Mouse (Mus musculus) lung, embryonic 16.5 days (tissue): ENCODE data around the gene Acad11. TPM values are rescaled to one million over a fixed set of nuclear protein-coding genes. Genes with fewer than 3 reads are reported as not detected.

Experiments used
- ATAC-seq: fragments of 200-750 bp; cut with Nextera tagmentation; 2 replicates; pipeline ENCODE4 v1.8.0; 2017; ENCODE audit warnings: low read depth, mild to moderate bottlenecking, moderate library complexity
- H3K27ac ChIP-seq: fragments of 300-500 bp; sonication (generic); 2 replicates; pipeline ENCODE4 v1.5.1; 2014; ENCODE audit warnings: mild to moderate bottlenecking, control low read depth, low read length
- H3K27me3 ChIP-seq: fragments of 300-500 bp; sonication (generic); 2 replicates; pipeline ENCODE4 v1.6.1; 2014; ENCODE audit warnings: low read depth, low read length, mixed read lengths; ENCODE audit not compliant: control insufficient read depth, insufficient read depth
- H3K36me3 ChIP-seq: fragments of 300-500 bp; sonication (generic); 2 replicates; pipeline ENCODE4 v1.6.1; 2014; ENCODE audit warnings: low read length; ENCODE audit not compliant: control insufficient read depth, insufficient read depth
- H3K4me1 ChIP-seq: fragments of 300-500 bp; sonication (generic); replicated peaks from 2 replicates; pipeline ENCODE4 v1.6.1; 2014; ENCODE audit warnings: low read length, mixed read lengths; ENCODE audit not compliant: control insufficient read depth, insufficient read depth
- H3K4me2 ChIP-seq: fragments of 300-500 bp; sonication (generic); 2 replicates; pipeline ENCODE4 v1.6.1; 2014; ENCODE audit warnings: low read depth, low read length, control low read depth
- H3K4me3 ChIP-seq: fragments of 300-500 bp; sonication (generic); 2 replicates; pipeline ENCODE4 v1.5.1; 2014; ENCODE audit warnings: mild to moderate bottlenecking, low read length, control low read depth
- H3K9ac ChIP-seq: fragments of 300-500 bp; sonication (generic); 2 replicates; pipeline ENCODE4 v1.6.1; 2014; ENCODE audit warnings: low read length, control low read depth
- H3K9me3 ChIP-seq: fragments of 300-500 bp; sonication (generic); 2 replicates; pipeline ENCODE4 v1.6.1; 2016; ENCODE audit warnings: low read length; ENCODE audit not compliant: control insufficient read depth
- WGBS: fragments of 180-500 bp; shearing (Covaris S2); extraction: QIAGEN DNeasy Blood & Tissue Kit; methylation state at CpG from one replicate; pipeline ENCODE4 v1.1.7; 2014; 5-methylcytosine and 5-hydroxymethylcytosine counted together
- polyA plus RNA-seq: library from polyadenylated mRNA; unstranded; fragments of >200 nt; fragmentation: Nextera tagmentation; extraction: Ambion mirVana; gene quantifications from 2 replicates; pipeline ENCODE4 v1.2.1, GENCODE M21; 2015

Gene Acad11
- polyA plus RNA-seq, 1 experiment from 2014 or later = 12.6 TPM

DNA sequence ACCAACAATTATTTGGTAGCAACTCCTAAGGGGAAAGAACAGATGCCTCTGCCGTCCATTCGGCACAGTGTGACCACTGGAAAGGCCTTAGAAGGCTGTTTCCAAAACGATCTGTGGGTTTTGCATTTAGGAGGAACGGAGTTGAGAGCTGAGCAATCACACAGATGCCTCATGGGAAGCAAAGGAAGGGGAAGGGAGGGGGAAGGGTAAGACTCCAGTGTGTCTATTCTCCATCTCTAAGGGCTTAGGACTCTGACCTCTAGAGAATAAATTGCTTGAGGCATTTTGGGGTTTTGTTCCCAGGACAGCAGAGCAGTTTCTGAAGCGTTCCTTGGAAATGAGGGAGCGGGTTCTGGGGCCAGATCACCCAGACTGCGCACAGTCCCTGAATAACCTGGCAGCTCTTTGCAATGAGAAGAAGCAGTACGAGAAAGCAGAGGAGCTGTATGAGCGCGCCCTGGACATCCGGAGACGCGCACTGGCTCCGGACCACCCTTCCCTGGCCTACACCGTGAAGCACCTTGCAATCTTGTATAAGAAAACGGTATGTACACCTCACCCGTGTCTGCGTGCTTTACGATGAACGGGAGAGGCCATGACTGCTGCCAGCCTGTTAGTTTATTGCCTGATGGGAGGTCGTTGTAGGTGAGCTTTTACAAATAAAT lies 24.0 kb upstream of the Acad11 start:
- H3K36me3 ChIP-seq = peaks cover 7% of the 10 kb centered on the region; the same call in 1 of the 2 replicates
- 90% methylated on average over 21 of the region's 21 CpGs for WGBS
- H3K4me2 ChIP-seq = no peak overlapping the region
- H3K4me1 ChIP-seq = no peaks in the 10 kb centered on the region
- H3K27me3 ChIP-seq = no peaks in the 10 kb centered on the region
- no peak overlapping the region for H3K27ac ChIP-seq
- no peak overlapping the region for H3K4me3 ChIP-seq
- H3K9ac ChIP-seq = no peak overlapping the region
- no peak for ATAC-seq
- no peaks in the 10 kb centered on the region for H3K9me3 ChIP-seq

DNA sequence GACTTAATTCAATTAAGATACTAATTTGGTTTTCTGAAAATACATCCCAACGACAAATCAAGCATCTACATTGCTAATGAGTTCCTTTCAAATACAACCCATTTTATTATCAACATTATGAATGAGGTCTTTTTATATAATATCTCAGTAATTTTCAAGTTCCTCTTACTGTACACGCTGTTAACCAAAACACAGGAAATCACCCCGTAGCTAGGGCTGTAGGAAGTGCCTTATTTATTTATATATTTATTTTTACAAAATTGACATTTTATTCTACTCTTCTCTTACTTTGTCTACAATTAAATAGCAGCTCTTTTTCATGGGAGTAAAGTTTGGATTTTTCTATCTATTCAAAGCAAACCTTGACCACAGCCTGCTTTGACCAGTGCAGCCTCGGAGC lies 23.4 kb upstream of the Acad11 start:
- Histone ChIP-seq H3K4me2 (no peak overlapping the region), H3K4me3 (no peak overlapping the region), H3K27me3 (no peaks in the 10 kb centered on the region), H3K9me3 (no peaks in the 10 kb centered on the region), H3K36me3 (peaks cover 7% of the 10 kb centered on the region; the same call in 1 of the 2 replicates), H3K9ac (no peak overlapping the region), H3K27ac (no peak overlapping the region), H3K4me1 (no peaks in the 10 kb centered on the region)
- WGBS = 73% methylated on average over 4 of the region's 4 CpGs
- ATAC-seq = no peak

DNA sequence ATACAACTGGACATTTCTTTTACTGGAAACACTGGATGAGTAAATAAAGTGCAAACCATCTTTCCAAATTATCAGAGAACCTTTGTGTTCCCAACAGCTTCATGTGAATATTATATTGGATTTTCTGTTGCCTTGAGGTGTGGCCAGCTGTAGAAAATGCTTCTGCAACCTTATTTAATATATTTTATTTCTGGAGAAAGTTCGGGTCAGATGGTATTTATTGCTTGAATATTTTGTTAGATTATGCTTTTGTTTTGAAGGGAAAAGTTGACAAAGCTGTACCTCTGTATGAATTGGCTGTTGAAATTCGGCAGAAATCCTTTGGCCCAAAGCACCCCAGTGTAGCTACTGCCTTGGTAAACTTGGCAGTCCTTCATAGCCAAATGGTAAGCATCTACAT lies 22.8 kb upstream of the Acad11 start, which contains the start of gene Gm28305:
TSS of gene Gm28305 (plus strand) at position 301 of the 400 bp plus-strand sequence.
- peaks cover 7% of the 10 kb centered on the region; the same call in 1 of the 2 replicates for H3K36me3 ChIP-seq
- no peaks in the 10 kb centered on the region for H3K9me3 ChIP-seq
- no peak within 1 kb of the TSS for H3K9ac ChIP-seq
- no peak within 1 kb of the TSS for H3K4me2 ChIP-seq
- H3K27ac ChIP-seq = no peak within 1 kb of the TSS
- no peaks in the 10 kb centered on the region for H3K4me1 ChIP-seq
- ATAC-seq = no peak
- H3K4me3 ChIP-seq = no peak within 1 kb of the TSS
- H3K27me3 ChIP-seq = no peaks in the 10 kb centered on the region
- WGBS = 56% methylated on average over 2 of the region's 2 CpGs

DNA sequence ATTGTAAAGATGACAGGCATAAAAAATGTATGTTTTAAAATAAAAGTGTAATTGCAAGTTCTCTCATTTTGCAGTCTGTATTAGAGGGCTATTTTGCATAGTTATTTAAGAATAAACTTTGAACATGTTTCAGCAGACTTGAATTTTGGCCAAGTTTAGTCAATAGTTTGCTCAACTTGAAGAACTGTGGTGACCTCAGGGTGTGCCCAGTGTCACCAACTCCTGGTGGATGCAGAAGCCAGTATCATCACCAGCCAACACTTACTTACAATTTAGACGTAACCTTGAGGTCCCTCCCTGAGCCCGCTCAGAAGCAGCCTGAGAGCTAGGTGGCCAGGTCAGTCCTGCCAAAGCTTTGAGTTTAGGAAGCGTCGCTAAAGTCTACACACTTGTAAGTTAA lies 19.5 kb upstream of the Acad11 start:
- Histone ChIP-seq H3K4me3 (no peak overlapping the region), H3K27me3 (no peaks in the 10 kb centered on the region), H3K9me3 (no peaks in the 10 kb centered on the region), H3K27ac (no peak overlapping the region), H3K9ac (no peak overlapping the region), H3K36me3 (peaks cover 20% of the 10 kb centered on the region), H3K4me1 (no peaks in the 10 kb centered on the region), H3K4me2 (no peak overlapping the region)
- WGBS = 77% methylated on average over 4 of the region's 4 CpGs
- ATAC-seq = no peak

DNA sequence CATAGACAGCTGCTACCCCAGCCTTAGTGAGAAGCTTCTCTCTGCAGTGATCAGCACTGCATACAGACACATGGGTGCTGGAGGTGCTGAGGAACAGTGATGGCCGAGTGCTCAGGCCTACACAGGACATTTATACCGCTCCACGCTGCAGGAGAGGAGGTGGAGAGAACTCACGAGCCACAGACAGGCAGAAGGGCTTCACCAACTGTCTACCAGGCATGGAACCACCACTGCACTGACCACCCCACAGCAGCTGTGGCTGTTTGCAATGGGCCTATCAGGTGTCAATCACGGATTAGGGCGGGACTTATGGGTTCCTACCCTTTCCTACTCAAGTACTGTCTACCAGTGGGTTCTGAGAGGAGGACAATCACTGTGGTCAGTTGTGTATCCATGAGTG lies 12.1 kb upstream of the Acad11 start:
- H3K9me3 ChIP-seq = no peaks in the 10 kb centered on the region
- no peaks in the 10 kb centered on the region for H3K27me3 ChIP-seq
- no peak overlapping the region for H3K9ac ChIP-seq
- ATAC-seq = no peak
- WGBS = 87% methylated on average over 6 of the region's 6 CpGs
- peaks cover 67% of the 10 kb centered on the region for H3K36me3 ChIP-seq
- no peak overlapping the region for H3K4me3 ChIP-seq
- H3K4me2 ChIP-seq = no peak overlapping the region
- no peak overlapping the region for H3K27ac ChIP-seq
- no peaks in the 10 kb centered on the region for H3K4me1 ChIP-seq

DNA sequence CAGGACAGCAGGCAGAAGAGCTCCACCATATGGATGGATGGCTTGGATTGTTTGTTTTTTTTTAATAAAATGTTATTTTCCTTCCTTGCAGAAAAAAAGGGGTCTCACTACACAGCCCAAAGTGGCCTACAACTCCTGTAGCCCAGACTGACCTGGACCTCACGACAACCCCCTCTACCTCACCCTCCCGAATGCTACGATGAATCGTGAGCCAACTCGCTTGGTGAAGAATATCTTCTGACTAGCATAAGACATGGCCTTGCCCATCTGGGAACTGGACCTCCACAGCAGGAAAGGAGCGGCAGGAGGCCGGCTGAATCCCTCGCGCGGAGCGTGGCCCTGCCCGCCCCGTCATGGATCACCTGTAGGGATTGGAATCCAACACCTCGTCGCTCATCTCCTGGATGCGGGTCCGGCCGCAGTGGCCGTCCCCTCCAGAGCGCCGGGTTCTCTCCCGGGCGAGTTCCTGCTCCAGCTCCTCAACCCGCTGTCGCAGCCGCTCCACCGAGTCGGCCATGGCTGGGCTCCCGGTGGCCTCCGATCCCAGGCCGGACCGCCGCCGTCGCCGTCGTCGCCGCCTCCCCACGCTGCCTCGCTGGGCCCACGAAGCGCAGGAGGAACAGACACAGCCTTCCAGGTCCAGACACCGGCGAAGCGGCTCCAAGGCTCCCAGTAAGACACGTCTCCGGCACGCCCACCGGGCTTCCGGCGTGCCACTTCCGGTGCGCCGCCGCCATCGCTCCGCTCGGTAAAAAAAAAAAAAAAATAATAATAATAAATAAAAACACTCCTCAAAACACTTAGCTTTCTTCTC lies 540 bp upstream of the Acad11 start, which contains the start of gene Uba5:
TSS of gene Uba5 (minus strand) at position 705 of the 814 bp plus-strand sequence.
- peak; percentile 73 for ATAC-seq
- H3K9me3 ChIP-seq = no peaks in the 10 kb centered on the region
- peak within 1 kb of the TSS; percentile 71 for H3K27ac ChIP-seq
- peak within 1 kb of the TSS; percentile 88 for H3K4me2 ChIP-seq
- peak within 1 kb of the TSS; percentile 91 for H3K9ac ChIP-seq
- under 1% methylated on average over 54 of the region's 59 CpGs for WGBS
- H3K4me1 ChIP-seq = peaks cover 14% of the 10 kb centered on the region
- H3K27me3 ChIP-seq = no peaks in the 10 kb centered on the region
- peak within 1 kb of the TSS; percentile 99 for H3K4me3 ChIP-seq
- peaks cover 10% of the 10 kb centered on the region for H3K36me3 ChIP-seq

DNA sequence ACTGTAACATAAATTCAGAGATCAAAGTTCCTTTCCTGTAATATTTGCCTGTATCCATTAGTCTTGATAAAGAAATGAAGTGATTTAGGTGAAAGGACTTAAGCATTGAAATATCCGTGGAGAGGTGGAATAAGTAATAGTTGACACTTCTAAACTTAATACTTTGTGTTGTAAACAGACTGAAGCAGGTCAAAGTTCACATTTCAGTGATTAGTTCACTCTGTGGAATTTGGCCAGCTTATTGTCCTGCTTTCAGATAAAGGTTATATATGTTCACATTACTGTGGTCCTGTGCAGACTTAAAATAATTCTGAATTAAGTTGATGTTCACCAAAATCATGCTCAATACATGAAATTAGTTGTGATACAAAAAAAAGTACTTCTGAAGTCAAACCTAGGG lies 1.4 kb downstream of the Acad11 start:
- Histone ChIP-seq H3K9me3 (no peaks in the 10 kb centered on the region), H3K36me3 (0 out of 2 replicates have a peak, but pooled peaks cover 2% of the 10 kb centered on the region), H3K4me3 (no peak overlapping the region), H3K27me3 (no peaks in the 10 kb centered on the region), H3K4me2 (no peak overlapping the region), H3K4me1 (peaks cover 14% of the 10 kb centered on the region), H3K9ac (no peak overlapping the region), H3K27ac (no peak overlapping the region)
- WGBS = 18% methylated on average over 1 of the region's 1 CpGs
- no peak for ATAC-seq

DNA sequence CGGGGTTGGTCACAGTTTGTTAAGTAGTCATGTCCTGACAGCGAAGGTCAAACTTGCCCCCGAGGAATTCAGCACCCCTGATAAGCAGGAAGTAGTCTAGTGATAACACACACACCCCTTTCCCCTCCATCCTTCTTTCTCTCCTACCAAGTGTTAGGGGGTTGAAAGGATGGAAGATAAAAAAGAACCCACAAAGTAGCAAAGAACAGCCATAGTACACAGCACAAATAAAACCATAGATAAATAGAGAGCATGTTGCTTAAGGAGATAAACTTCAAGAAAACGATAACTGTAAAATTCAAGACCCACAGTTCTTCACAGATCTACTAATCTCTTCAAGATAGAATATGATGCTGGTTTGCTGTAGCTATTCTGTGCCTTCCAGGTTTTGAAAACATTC lies 7.1 kb downstream of the Acad11 start:
- no peak for ATAC-seq
- Histone ChIP-seq H3K9ac (no peak overlapping the region), H3K9me3 (no peaks in the 10 kb centered on the region), H3K27ac (no peak overlapping the region), H3K36me3 (no peaks in the 10 kb centered on the region), H3K4me1 (no peaks in the 10 kb centered on the region), H3K4me2 (no peak overlapping the region), H3K4me3 (no peak overlapping the region), H3K27me3 (no peaks in the 10 kb centered on the region)
- WGBS = 59% methylated on average over 4 of the region's 4 CpGs

DNA sequence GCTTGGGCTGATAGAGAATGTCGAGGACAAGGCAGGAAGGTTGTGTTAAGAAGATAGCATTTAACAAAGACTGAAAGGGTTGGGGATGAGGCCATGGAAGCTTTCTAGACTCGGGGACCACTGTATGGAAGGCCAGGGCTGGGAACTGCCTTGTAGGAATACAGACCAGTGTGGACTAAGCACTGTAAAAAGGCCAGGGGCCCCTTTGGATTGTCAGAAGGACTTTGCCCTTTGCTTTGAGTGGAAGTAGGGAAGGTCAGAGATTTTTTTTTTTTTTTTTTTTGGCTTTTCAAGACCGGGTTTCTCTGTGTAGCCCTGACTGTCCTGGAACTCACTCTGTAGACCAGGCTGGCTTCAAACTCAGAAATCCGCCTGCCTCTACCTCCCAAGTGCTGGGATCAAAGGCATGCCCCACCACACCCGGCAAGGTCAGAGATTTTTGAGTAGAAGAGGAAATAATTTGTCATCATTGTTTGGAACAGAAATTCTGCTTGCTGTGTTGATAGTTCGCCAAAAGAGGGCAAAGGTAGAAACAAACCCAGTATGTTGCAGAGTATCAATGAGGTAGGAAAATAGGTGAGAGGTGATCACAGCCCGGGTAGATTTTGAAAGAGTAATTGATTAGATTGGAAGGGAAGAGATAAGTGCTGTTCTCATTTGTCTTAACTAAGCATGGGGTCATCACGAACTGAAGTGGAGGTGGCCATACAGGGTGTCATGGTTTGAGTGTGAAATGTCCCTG lies 7.9 kb downstream of the Acad11 start:
- 63% methylated on average over 8 of the region's 8 CpGs for WGBS
- Histone ChIP-seq H3K4me2 (no peak overlapping the region), H3K27ac (no peak overlapping the region), H3K27me3 (no peaks in the 10 kb centered on the region), H3K36me3 (no peaks in the 10 kb centered on the region), H3K4me3 (no peak overlapping the region), H3K9ac (no peak overlapping the region), H3K9me3 (no peaks in the 10 kb centered on the region), H3K4me1 (no peaks in the 10 kb centered on the region)
- ATAC-seq = no peak
